Mouse (Mus musculus) limb, embryonic 11.5 days (tissue): ENCODE measurements around the gene Pck1. TPM values are rescaled to one million over a fixed set of nuclear protein-coding genes. Genes with fewer than 3 reads are reported as not detected.
"Not testable (repeated sequence)": the region's sequence is repeated elsewhere in the genome, so short reads cannot be mapped to it uniquely, and the experiment has no call there.

Experiments used
- ATAC-seq: fragments of 200-750 bp; cut with Nextera tagmentation; 2 replicates; pipeline ENCODE4 v1.8.0; 2017; ENCODE audit warnings: low read depth; ENCODE audit not compliant: insufficient number of reproducible peaks, low FRiP score, low TSS enrichment
- DNase-seq: peaks from one replicate; pipeline ENCODE4 v3.0.0-alpha.2; 2015; ENCODE audit warnings: low spot score
- H3K27ac ChIP-seq: fragments of 300-500 bp; sonication (generic); replicated peaks from 2 replicates; pipeline ENCODE4 v1.5.1; 2014; ENCODE audit warnings: low read depth, mild to moderate bottlenecking, low read length
- H3K27me3 ChIP-seq: fragments of 300-500 bp; sonication (generic); 2 replicates; pipeline ENCODE4 v1.6.1; 2014; ENCODE audit warnings: mild to moderate bottlenecking, low read length, mixed read lengths; ENCODE audit not compliant: control insufficient read depth, insufficient read depth
- H3K36me3 ChIP-seq: fragments of 300-500 bp; sonication (generic); 2 replicates; pipeline ENCODE4 v1.6.1; 2014; ENCODE audit warnings: mild to moderate bottlenecking, low read length, moderate library complexity, mixed read lengths; ENCODE audit not compliant: control insufficient read depth, insufficient read depth
- H3K4me1 ChIP-seq: fragments of 300-500 bp; sonication (generic); 2 replicates; pipeline ENCODE4 v1.6.1; 2014; ENCODE audit warnings: low read length, mixed read lengths; ENCODE audit not compliant: control insufficient read depth, insufficient read depth
- H3K4me2 ChIP-seq: fragments of 300-500 bp; sonication (generic); 2 replicates; pipeline ENCODE4 v1.6.1; 2014; ENCODE audit warnings: low read depth, mild to moderate bottlenecking, moderate library complexity; ENCODE audit not compliant: severe bottlenecking
- H3K4me3 ChIP-seq: fragments of 300-500 bp; sonication (generic); 2 replicates; pipeline ENCODE4 v1.5.1; 2014; ENCODE audit warnings: low read depth, low read length
- H3K9ac ChIP-seq: fragments of 300-500 bp; sonication (generic); 2 replicates; pipeline ENCODE4 v1.6.1; 2014; ENCODE audit warnings: mild to moderate bottlenecking, low read length
- H3K9me3 ChIP-seq: fragments of 300-500 bp; sonication (generic); 2 replicates; pipeline ENCODE4 v1.6.1; 2016; ENCODE audit warnings: low read length; ENCODE audit not compliant: control insufficient read depth
- WGBS: fragments of 180-500 bp; shearing (Covaris S2); extraction: QIAGEN DNeasy Blood & Tissue Kit; methylation state at CpG from one replicate; pipeline ENCODE4 v1.1.7; 2014; 5-methylcytosine and 5-hydroxymethylcytosine counted together
- polyA plus RNA-seq: library from polyadenylated mRNA; unstranded; fragments of >200 nt; fragmentation: Nextera tagmentation; extraction: Ambion mirVana; gene quantifications from 2 replicates; pipeline ENCODE4 v1.2.1, GENCODE M21; 2014

The Pck1 gene
- 0.05 and 0.23 TPM in 2 replicates for polyA plus RNA-seq

DNA sequence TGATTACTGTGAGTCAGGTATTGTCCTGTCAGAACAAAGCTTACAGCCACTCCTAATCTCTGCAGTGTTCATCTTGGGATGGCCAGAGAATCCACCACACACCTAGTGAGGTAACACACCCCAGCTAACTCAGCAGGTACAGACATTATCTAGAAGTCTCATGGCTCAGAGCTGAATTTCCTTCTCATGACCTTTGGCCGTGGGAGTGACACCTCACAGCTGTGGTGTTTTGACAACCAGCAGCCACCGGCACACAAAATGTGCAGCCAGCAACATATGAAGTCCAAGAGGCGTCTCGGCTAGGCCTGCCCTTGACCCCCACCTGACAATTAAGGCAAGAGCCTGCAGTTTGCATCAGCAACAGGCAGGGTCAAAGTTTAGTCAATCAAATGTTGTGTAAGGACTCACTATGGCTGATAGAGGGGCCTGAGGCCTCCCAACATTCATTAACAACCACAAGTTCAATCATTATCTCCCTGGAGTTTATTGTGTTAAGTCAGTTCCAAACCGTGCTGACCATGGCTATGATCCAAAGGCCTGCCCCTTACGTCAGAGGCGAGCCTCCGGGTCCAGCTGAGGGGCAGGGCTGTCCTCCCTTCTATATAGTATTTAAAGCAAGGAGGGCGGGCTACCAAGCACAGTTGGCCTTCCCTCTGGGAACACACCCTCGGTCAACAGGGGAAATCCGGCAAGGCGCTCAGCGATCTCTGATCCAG lies at the start of gene Pck1:
TSS of gene Pck1 (plus strand) at position 613 of the 716 bp plus-strand sequence.
- no peak for DNase-seq
- Histone ChIP-seq H3K4me3 (no peak within 1 kb of the TSS), H3K27ac (no peak within 1 kb of the TSS), H3K36me3 (no peaks in the 10 kb centered on the region), H3K9me3 (no peaks in the 10 kb centered on the region), H3K4me2 (no peak within 1 kb of the TSS), H3K4me1 (no peaks in the 10 kb centered on the region), H3K9ac (no peak within 1 kb of the TSS), H3K27me3 (no peaks in the 10 kb centered on the region)
- 83% methylated on average over 13 of the region's 13 CpGs for WGBS
- ATAC-seq, result no peak

DNA sequence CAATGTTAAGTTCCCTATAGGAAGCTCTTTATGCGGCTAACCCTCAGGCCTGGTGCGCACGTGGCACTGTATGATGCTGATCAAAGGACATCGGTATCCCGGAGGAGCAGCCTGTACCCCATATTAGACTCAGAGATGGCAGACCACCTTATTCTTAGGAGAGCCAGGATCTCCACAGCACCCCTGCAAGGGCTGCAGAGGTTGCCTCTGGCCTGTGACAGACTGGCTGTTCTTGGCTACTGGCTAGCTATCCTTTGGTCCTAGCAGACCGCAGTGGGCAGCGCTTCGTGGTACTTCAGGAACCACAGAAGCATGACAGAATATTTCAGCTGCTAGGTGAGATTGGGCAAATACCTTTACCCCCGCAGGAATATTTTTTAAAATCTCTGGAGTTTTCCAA lies 46.4 kb upstream of the Pck1 start:
- no peak overlapping the region for H3K4me2 ChIP-seq
- no peaks in the 10 kb centered on the region for H3K4me1 ChIP-seq
- H3K9me3 ChIP-seq, result no peaks in the 10 kb centered on the region
- no peak overlapping the region for H3K27ac ChIP-seq
- H3K36me3 ChIP-seq, result no peaks in the 10 kb centered on the region
- H3K9ac ChIP-seq, result no peak overlapping the region
- DNase-seq, result no peak
- WGBS, result 77% methylated on average over 9 of the region's 9 CpGs
- H3K27me3 ChIP-seq, result no peaks in the 10 kb centered on the region
- no peak overlapping the region for H3K4me3 ChIP-seq
- no peak for ATAC-seq

DNA sequence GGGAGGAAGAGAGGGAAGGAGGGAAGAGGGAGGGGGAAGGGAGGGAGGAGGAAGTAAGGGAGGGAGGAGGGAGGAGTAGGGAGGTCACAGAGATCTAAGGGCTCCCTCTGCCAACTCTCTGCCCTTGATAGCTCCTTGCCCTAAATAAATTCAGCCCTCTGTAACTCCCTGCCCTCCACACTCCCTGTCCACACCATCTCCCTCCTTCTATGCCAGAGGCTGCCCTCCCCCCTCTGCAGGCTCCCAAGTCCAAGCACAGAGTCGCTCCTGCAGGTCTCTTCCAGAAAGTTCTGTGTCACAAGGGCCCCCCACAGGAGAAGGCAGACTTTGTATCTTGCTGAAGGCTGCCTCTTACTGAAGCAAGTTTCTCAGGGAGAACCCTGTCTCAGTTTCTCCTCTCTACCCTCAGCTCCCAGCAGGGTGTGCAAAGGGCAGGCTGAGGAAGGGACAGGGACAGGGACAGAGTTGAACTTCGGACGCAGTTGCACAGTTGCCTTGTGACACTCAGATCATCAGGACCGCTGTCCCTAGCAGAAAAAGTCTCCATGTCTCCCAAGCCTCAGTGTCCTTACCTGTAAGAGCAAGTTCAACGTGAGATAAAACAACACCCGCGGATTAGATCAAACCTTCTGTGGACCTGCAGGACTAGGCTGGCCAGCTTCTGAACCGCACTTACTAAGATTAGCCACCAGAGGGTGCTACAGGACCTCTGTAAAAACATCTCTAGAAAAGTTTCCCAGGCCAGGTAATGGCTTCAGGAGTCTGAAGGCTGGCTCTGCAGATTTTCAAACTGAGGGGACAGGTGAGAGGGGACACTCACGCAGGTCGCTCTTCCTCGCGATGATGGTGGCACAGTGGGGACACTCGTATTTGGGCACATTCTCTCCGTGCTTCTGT lies 45.7 kb upstream of the Pck1 start:
- Histone ChIP-seq H3K4me2 (no peak overlapping the region), H3K4me3 (no peak overlapping the region), H3K4me1 (no peaks in the 10 kb centered on the region), H3K27me3 (no peaks in the 10 kb centered on the region), H3K36me3 (no peaks in the 10 kb centered on the region), H3K9me3 (no peaks in the 10 kb centered on the region), H3K27ac (no peak overlapping the region), H3K9ac (no peak overlapping the region)
- ATAC-seq (no peak), DNase-seq (peak; percentile 79)
- whole genome bisulfite sequencing, result 19% methylated on average over 14 of the region's 14 CpGs

DNA sequence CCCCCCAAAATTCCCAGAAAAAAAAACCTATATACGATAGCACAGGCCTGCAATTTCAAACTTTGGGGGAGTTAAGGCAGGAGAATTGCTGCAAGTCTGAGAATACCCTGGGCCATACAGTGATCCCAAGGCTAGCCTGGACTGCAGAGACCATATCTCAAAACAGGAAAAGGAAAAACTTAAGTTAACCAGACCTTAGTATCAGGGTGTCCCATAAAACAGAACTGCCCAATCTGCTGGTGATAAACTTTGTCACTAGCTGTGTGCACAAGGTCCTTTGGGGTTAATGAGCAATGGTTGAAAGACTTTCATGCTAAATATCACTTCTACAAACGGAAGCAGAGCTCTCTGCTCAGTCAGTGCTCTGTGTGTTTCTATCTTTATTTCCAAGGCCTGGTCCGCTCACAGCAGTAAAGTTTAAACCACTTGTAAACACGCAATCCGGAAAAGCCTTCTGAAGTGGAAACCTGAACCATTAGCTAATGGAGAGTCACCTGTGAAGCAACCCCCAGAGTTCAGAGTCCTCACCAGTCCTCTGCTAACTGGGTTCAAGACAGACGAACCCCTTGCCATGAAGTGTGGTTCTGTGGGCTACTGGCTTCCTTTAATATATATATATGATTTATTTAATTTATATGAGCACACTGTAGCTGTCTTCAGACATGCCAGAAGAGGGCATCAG lies 44.2 kb upstream of the Pck1 start:
- Histone ChIP-seq H3K9ac (no peak overlapping the region), H3K9me3 (no peaks in the 10 kb centered on the region), H3K4me2 (no peak overlapping the region), H3K4me3 (no peak overlapping the region), H3K27ac (no peak overlapping the region), H3K36me3 (no peaks in the 10 kb centered on the region), H3K27me3 (no peaks in the 10 kb centered on the region), H3K4me1 (no peaks in the 10 kb centered on the region)
- ATAC-seq (no peak), DNase-seq (no peak)
- 53% methylated on average over 6 of the region's 6 CpGs for WGBS

DNA sequence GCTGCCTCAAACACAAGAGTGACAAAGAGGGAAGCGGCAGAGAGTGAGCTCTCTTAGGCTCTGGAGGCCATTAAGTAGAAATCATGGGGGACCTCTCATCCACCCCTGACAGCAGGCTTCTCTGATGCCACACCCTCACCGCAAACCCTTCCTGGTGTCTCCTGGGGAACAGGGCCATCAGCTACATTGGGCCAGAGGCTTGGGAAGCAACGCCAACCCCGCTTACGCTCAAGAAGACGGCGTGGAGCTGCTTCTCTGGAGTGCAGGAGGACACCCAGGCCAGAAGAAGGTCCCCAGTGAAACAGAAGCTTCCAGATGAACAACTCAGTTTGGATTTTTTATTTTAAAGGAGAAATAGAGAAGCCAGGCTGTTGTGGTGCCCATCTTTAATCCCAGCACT lies 43.3 kb upstream of the Pck1 start:
- no peaks in the 10 kb centered on the region for H3K27me3 ChIP-seq
- H3K9ac ChIP-seq, result no peak overlapping the region
- no peaks in the 10 kb centered on the region for H3K36me3 ChIP-seq
- no peaks in the 10 kb centered on the region for H3K9me3 ChIP-seq
- no peak overlapping the region for H3K27ac ChIP-seq
- no peaks in the 10 kb centered on the region for H3K4me1 ChIP-seq
- no peak for ATAC-seq
- no peak overlapping the region for H3K4me2 ChIP-seq
- no peak for DNase-seq
- WGBS, result 95% methylated on average over 7 of the region's 7 CpGs
- no peak overlapping the region for H3K4me3 ChIP-seq

DNA sequence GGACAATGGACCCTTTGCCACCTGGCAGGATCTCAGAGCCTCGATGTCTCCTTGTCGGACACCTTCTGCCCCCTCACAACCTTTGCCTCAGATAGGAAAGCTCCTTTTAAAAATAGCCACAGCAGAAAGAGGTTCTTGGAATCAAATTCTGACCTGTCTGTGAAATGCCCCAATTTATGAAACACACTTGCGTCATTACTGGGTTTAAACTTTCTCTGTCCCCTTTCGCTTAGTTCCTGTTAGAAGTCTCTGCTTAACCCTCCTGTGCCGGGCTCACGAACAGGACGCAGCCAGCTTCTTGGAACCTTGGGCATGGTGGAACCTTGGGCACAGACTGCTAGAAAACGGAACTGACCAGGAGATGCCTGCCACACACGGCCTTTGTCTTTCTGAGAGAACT lies 42.3 kb upstream of the Pck1 start:
- no peak overlapping the region for H3K9ac ChIP-seq
- H3K4me1 ChIP-seq, result no peaks in the 10 kb centered on the region
- H3K9me3 ChIP-seq, result no peaks in the 10 kb centered on the region
- H3K4me3 ChIP-seq, result no peak overlapping the region
- H3K36me3 ChIP-seq, result no peaks in the 10 kb centered on the region
- no peak overlapping the region for H3K4me2 ChIP-seq
- no peaks in the 10 kb centered on the region for H3K27me3 ChIP-seq
- no peak overlapping the region for H3K27ac ChIP-seq
- DNase-seq (no peak), ATAC-seq (no peak)
- WGBS, result 93% methylated on average over 9 of the region's 9 CpGs

DNA sequence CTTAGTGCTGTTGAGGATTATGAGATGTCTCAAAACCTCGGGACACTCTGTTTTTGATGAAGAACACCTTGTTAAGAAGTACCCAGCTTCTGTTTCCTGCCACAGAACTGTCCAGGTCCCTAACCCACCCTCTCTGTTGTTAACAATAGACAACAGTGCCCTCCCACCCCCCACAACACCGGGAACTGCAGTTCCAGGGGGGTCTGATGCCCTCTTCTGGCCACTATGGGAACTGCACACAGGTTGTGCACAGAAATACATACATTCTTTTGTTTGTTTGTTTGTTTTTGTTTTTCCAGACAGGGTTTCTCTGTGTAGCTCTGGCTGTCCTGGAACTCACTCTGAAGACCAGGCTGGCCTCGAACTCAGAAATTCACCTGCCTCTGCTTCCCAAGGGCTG lies 39.1 kb upstream of the Pck1 start:
- 59% methylated on average over 3 of the region's 3 CpGs for WGBS
- H3K4me2 ChIP-seq, H3K4me3 ChIP-seq, H3K36me3 ChIP-seq, H3K9ac ChIP-seq, H3K4me1 ChIP-seq, ATAC-seq, DNase-seq, H3K9me3 ChIP-seq, H3K27me3 ChIP-seq, H3K27ac ChIP-seq: not testable (repeated sequence)
